Mouse (Mus musculus) hindbrain, embryonic 14.5 days (tissue): Measurements from ENCODE around the gene Pglyrp1. TPM values are rescaled to one million over a fixed set of nuclear protein-coding genes. Genes with fewer than 3 reads are reported as not detected.

ENCODE experiments used
- ATAC-seq: fragments of 200-750 bp; cut with Nextera tagmentation; 2 replicates; pipeline ENCODE4 v1.8.0; 2017; ENCODE audit warnings: moderate number of reproducible peaks, mild to moderate bottlenecking, moderate TSS enrichment, moderate library complexity; ENCODE audit not compliant: low FRiP score
- DNase-seq: peaks from one replicate; pipeline ENCODE4 v3.0.0-alpha.2; 2015; ENCODE audit warnings: low spot score
- H3K27ac ChIP-seq: fragments of 300-500 bp; sonication (generic); 2 replicates; pipeline ENCODE4 v1.5.1; 2014; ENCODE audit warnings: mild to moderate bottlenecking, moderate library complexity
- H3K27me3 ChIP-seq: fragments of 300-500 bp; sonication (generic); 2 replicates; pipeline ENCODE4 v1.6.1; 2014; ENCODE audit warnings: mild to moderate bottlenecking, low read length, mixed read lengths; ENCODE audit not compliant: control insufficient read depth, insufficient read depth
- H3K36me3 ChIP-seq: fragments of 300-500 bp; sonication (generic); replicated peaks from 2 replicates; pipeline ENCODE4 v1.6.1; 2014; ENCODE audit not compliant: control insufficient read depth, insufficient read depth
- H3K4me1 ChIP-seq: fragments of 300-500 bp; sonication (generic); replicated peaks from 2 replicates; pipeline ENCODE4 v1.6.1; 2014; ENCODE audit warnings: antibody characterized with exemption, low read length, mixed read lengths; ENCODE audit not compliant: control insufficient read depth, insufficient read depth
- H3K4me2 ChIP-seq: fragments of 300-500 bp; sonication (generic); replicated peaks from 2 replicates; pipeline ENCODE4 v1.6.1; 2014; ENCODE audit warnings: mild to moderate bottlenecking, moderate library complexity
- H3K4me3 ChIP-seq: fragments of 300-500 bp; sonication (generic); replicated peaks from 2 replicates; pipeline ENCODE4 v1.5.1; 2014; ENCODE audit warnings: mild to moderate bottlenecking, low read length
- H3K9ac ChIP-seq: fragments of 300-500 bp; sonication (generic); 2 replicates; pipeline ENCODE4 v1.6.1; 2014
- H3K9me3 ChIP-seq: fragments of 300-500 bp; sonication (generic); 2 replicates; pipeline ENCODE4 v1.6.1; 2016; ENCODE audit warnings: low read length; ENCODE audit not compliant: control insufficient read depth
- WGBS: fragments of 180-500 bp; shearing (Covaris S2); extraction: QIAGEN DNeasy Blood & Tissue Kit; methylation state at CpG from one replicate; pipeline ENCODE4 v1.1.7; 2014; 5-methylcytosine and 5-hydroxymethylcytosine counted together
- polyA plus RNA-seq: library from polyadenylated mRNA; unstranded; fragments of >200 nt; fragmentation: Nextera tagmentation; extraction: Ambion mirVana; gene quantifications from 2 replicates; pipeline ENCODE4 v1.2.1, GENCODE M21; 2014

Pglyrp1 gene
- polyA plus RNA-seq, 1 experiment from 2014 or later = 24.5 TPM

DNA sequence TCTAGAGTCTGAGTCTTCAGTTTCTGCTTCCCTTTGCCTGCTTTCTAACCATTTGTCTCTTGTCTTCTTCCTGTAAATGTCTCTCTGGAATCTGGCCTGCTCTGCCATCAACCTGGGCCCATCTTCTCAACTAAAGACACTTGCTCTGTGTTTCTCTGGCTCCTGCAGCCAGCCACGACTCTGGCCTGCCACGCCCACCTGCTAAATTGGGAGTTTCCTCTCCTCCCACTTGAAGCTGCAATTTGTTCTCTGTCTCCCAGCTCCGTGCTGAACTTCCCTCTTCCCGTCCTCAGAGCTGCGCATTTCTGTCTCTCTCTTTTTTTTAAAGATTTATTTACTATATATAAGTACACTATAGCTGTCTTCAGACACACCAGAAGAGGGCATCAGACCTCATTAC lies 26.3 kb upstream of the Pglyrp1 start:
- no peak overlapping the region for H3K4me3 ChIP-seq
- no peaks in the 10 kb centered on the region for H3K9me3 ChIP-seq
- DNase-seq (no peak), ATAC-seq (no peak)
- H3K27ac ChIP-seq = no peak overlapping the region
- H3K9ac ChIP-seq = no peak overlapping the region
- H3K36me3 ChIP-seq = no peaks in the 10 kb centered on the region
- 58% methylated on average over 5 of the region's 5 CpGs for WGBS
- H3K4me2 ChIP-seq = no peak overlapping the region
- no peaks in the 10 kb centered on the region for H3K4me1 ChIP-seq
- no peaks in the 10 kb centered on the region for H3K27me3 ChIP-seq

DNA sequence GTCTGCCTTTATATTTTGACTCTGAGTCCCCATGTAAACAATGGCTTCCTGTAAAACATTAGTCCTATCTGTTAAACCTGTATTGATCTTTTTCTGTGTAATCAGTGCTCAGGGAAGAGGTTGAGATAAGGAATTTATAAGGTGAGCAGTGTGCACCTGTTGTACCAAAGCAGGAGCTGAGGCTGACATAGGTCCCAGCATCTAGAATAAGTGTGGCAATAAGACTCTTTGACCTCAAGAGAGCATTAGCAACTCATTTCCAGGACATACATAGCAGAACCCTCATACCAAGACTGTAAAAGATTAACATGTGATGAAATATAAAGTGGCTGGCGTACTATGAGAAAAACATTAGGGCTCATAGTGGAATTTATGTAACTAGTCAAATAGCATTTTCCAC lies 22.7 kb upstream of the Pglyrp1 start:
- WGBS = 92% methylated on average over 1 of the region's 1 CpGs
- Histone ChIP-seq H3K4me1 (no peaks in the 10 kb centered on the region), H3K4me2 (no peak overlapping the region), H3K27ac (no peak overlapping the region), H3K9me3 (no peaks in the 10 kb centered on the region), H3K27me3 (no peaks in the 10 kb centered on the region), H3K36me3 (no peaks in the 10 kb centered on the region), H3K9ac (no peak overlapping the region), H3K4me3 (no peak overlapping the region)
- no peak for DNase-seq
- no peak for ATAC-seq

DNA sequence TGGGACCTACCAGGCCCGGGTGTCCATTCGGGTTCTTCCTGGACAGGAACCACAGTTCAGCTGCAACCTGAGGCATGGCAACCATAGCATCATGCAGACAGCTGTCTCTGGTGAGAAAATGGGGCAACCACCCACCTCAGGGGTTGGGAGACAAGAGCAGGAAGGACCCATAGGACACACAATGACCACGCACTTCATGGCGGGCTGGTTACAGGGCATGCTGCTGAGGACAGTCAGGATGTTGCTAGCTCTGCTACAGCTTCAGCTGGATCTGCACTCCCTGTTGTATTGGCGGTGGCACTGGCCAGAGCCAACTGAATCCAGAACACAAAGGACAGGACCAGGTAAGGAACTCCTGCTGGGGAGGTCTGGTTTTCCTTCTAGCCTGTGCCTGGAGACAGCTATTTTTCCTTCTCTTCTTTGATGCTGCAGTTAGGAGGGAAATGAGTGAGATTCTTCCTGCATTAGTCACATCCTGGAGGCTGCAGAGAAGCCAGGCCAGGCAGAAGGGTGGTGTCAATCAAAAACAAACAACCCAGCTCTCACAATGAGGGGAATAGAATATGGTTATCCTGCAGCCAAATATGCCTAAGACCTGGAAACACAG lies 12.7 kb upstream of the Pglyrp1 start:
- no peak overlapping the region for H3K9ac ChIP-seq
- H3K27ac ChIP-seq = 0 out of 2 replicates have a peak overlapping the region, but pooled peaks have one; percentile 12
- no peak overlapping the region for H3K4me2 ChIP-seq
- 78% methylated on average over 5 of the region's 5 CpGs for WGBS
- H3K27me3 ChIP-seq = no peaks in the 10 kb centered on the region
- DNase-seq (no peak), ATAC-seq (no peak)
- no peaks in the 10 kb centered on the region for H3K9me3 ChIP-seq
- no peaks in the 10 kb centered on the region for H3K36me3 ChIP-seq
- no peaks in the 10 kb centered on the region for H3K4me1 ChIP-seq
- H3K4me3 ChIP-seq = no peak overlapping the region

DNA sequence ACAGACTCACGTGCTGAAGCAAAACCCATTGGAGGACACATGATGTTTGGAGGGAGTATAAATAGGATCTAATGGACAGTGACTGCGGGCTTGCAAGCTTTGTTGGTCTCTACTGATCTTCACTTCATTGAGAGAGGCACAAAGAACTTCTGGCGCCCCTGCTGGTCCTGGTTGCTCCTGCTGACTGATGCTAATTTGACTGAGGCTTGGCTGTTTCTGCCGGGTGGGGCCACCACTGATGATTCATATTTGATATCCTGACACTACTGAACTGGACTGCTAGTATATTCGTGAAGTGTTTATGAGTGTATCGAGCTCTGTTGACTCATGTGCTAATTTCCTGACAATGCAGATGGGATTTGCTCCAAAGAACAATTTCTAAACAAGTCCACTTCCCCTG lies 8.3 kb upstream of the Pglyrp1 start:
- ATAC-seq = no peak
- no peaks in the 10 kb centered on the region for H3K27me3 ChIP-seq
- H3K4me3 ChIP-seq = no peak overlapping the region
- no peak overlapping the region for H3K9ac ChIP-seq
- no peak overlapping the region for H3K4me2 ChIP-seq
- H3K9me3 ChIP-seq = no peaks in the 10 kb centered on the region
- no peak overlapping the region for H3K27ac ChIP-seq
- H3K4me1 ChIP-seq = no peaks in the 10 kb centered on the region
- WGBS = 88% methylated on average over 6 of the region's 6 CpGs
- no peak for DNase-seq
- no peaks in the 10 kb centered on the region for H3K36me3 ChIP-seq

DNA sequence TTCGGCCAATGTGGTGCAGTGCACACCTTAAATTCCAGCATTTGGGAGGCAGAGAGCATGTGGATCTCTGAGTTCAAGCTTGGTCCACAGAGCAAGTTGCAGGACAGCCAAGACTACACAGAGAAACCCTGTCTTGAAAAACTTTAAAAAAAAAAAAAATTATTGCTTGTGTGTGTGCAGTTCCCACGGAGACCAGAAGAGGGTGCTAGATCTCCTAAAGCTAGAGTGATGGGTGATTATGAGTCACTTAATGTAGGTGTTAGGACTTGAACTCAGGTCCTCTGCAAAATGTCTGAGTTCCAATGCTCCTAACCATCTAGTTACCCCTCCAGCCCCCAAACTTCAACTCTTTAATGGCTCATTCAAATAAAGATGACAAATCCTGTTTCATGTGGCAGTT lies 2.6 kb upstream of the Pglyrp1 start:
- H3K9me3 ChIP-seq = no peaks in the 10 kb centered on the region
- WGBS = 93% methylated on average over 2 of the region's 2 CpGs
- H3K9ac ChIP-seq = no peak overlapping the region
- H3K27ac ChIP-seq = no peak overlapping the region
- no peak for ATAC-seq
- 0 out of 2 replicates have a peak, but pooled peaks cover 4% of the 10 kb centered on the region for H3K4me1 ChIP-seq
- no peaks in the 10 kb centered on the region for H3K27me3 ChIP-seq
- no peak overlapping the region for H3K4me3 ChIP-seq
- no peak for DNase-seq
- no peak overlapping the region for H3K4me2 ChIP-seq
- H3K36me3 ChIP-seq = no peaks in the 10 kb centered on the region

DNA sequence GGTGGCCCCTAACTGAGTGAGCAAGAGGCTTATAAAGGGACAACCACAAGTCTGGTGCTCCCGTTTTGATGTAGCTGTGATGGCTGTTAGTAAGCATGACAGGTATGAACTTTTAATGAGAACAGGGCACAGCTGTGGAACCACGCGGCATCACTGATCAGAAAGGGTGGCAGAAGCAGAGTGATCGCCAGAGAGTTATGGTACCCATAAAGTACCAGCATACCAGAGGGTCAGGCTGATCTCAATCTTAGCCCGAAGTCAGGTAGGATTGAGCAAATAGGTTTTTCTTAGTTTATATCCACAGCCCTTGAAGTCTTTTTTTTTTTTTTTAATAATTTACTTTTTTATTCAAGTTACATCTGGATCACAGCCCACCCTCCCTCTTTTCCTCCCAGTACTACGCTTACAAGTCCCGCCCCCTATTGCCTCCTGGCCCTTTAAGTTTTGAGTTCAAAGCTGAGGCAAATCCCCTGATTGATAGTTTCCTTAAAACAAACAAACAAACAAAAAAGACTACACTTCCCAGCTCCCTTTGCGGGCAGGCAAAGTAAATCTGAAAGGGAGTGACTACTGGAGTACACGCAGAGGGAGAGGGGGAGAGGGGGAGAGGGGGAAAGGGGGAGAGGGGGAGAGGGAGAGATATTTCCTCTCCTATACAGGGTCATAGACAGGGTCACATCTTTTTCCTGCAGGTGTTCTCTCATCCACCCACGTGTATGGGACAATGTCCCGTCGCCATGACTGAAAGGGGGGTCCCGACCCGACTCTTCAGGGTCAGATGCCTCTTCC lies 1.1 kb downstream of the Pglyrp1 start:
- 32% methylated on average over 13 of the region's 14 CpGs for WGBS
- peak; percentile 40 for DNase-seq
- 0 out of 2 replicates have a peak, but pooled peaks cover 4% of the 10 kb centered on the region for H3K4me1 ChIP-seq

GRCm38 (mm10) chr7:18872816-18873215 lies 1.7 kb downstream of the Pglyrp1 start:
- no peak overlapping the region for H3K27ac ChIP-seq
- no peaks in the 10 kb centered on the region for H3K36me3 ChIP-seq
- H3K4me1 ChIP-seq = 0 out of 2 replicates have a peak, but pooled peaks cover 4% of the 10 kb centered on the region
- peak overlapping the region; percentile 79 for H3K4me2 ChIP-seq
- no peaks in the 10 kb centered on the region for H3K9me3 ChIP-seq
- WGBS = 2% methylated on average over 7 of the region's 7 CpGs
- peak overlapping the region; percentile 47 for H3K4me3 ChIP-seq
- no peaks in the 10 kb centered on the region for H3K27me3 ChIP-seq
- ATAC-seq (peak; percentile 38), DNase-seq (no peak)
- H3K9ac ChIP-seq = peak overlapping the region; percentile 57

More for the DNA sequence above, 1.1 kb downstream of the Pglyrp1 start:
- Histone ChIP-seq H3K4me3 (peak overlapping the region; percentile 47), H3K4me2 (peak overlapping the region; percentile 79), H3K9ac (peak overlapping the region; percentile 57), H3K9me3 (no peaks in the 10 kb centered on the region), H3K27me3 (no peaks in the 10 kb centered on the region), H3K36me3 (no peaks in the 10 kb centered on the region), H3K27ac (no peak overlapping the region)
- peak; percentile 71 for ATAC-seq

- Histone ChIP-seq H3K27ac (no peak overlapping the region), H3K27me3 (no peaks in the 10 kb centered on the region), H3K4me1 (0 out of 2 replicates have a peak, but pooled peaks cover 4% of the 10 kb centered on the region), H3K4me2 (peak overlapping the region; percentile 79), H3K4me3 (peak overlapping the region; percentile 47), H3K9ac (peak overlapping the region; percentile 57), H3K36me3 (no peaks in the 10 kb centered on the region), H3K9me3 (no peaks in the 10 kb centered on the region)
- DNase-seq (peak; percentile 91), ATAC-seq (peak; percentile 80)
- under 1% methylated on average over 10 of the region's 10 CpGs for whole genome bisulfite sequencing
These were observed 2.1 kb downstream of the Pglyrp1 start for GRCm38 (mm10) chr7:18873253-18873652.

DNA sequence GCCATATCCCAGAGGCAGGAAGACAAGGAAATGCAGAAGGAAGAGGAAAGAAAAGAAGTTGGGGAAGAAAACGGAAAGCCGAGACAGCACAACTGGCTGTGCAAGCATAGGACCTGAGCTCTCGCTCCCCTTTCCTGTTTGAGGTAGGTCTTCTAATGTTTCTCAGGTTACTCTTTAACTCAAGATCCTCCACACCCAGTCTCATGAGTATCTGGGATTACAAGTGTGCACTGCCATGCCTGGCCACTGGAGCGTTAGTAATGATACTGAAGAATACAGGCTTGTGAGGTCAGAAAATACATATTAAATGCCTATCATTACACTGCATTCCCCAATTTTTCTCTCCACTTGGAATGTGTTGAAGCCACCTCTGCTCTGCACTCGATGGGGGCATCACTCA lies 4.2 kb downstream of the Pglyrp1 start:
- Histone ChIP-seq H3K4me3 (no peak overlapping the region), H3K9me3 (no peaks in the 10 kb centered on the region), H3K27me3 (no peaks in the 10 kb centered on the region), H3K9ac (no peak overlapping the region), H3K4me1 (0 out of 2 replicates have a peak, but pooled peaks cover 4% of the 10 kb centered on the region), H3K27ac (no peak overlapping the region), H3K36me3 (no peaks in the 10 kb centered on the region), H3K4me2 (no peak overlapping the region)
- ATAC-seq (no peak), DNase-seq (no peak)
- WGBS = 85% methylated on average over 5 of the region's 5 CpGs
